Mouse (Mus musculus) embryonic facial prominence, embryonic 15.5 days (tissue): ENCODE measurements around the gene Ngp. TPM values are rescaled to one million over a fixed set of nuclear protein-coding genes. Genes with fewer than 3 reads are reported as not detected.
"Not testable (repeated sequence)": the region's sequence is repeated elsewhere in the genome, so short reads cannot be mapped to it uniquely, and the experiment has no call there.

Source experiments
- ATAC-seq: fragments of 200-750 bp; cut with Nextera tagmentation; 2 replicates; pipeline ENCODE4 v1.8.0; 2017; ENCODE audit warnings: low read depth, moderate TSS enrichment; ENCODE audit not compliant: insufficient number of reproducible peaks, low FRiP score, low TSS enrichment
- H3K27ac ChIP-seq: fragments of 300-500 bp; sonication (generic); replicated peaks from 2 replicates; pipeline ENCODE4 v1.5.1; 2015; ENCODE audit warnings: mild to moderate bottlenecking, inconsistent platforms
- H3K27me3 ChIP-seq: fragments of 300-500 bp; sonication (generic); 2 replicates; pipeline ENCODE4 v1.6.1; 2015; ENCODE audit warnings: inconsistent platforms
- H3K36me3 ChIP-seq: fragments of 300-500 bp; sonication (generic); 2 replicates; pipeline ENCODE4 v1.6.1; 2015; ENCODE audit warnings: mild to moderate bottlenecking, inconsistent platforms
- H3K4me1 ChIP-seq: fragments of 300-500 bp; sonication (generic); 2 replicates; pipeline ENCODE4 v1.6.1; 2015; ENCODE audit warnings: inconsistent platforms
- H3K4me2 ChIP-seq: fragments of 300-500 bp; sonication (generic); replicated peaks from 2 replicates; pipeline ENCODE4 v1.6.1; 2015; ENCODE audit warnings: mild to moderate bottlenecking, inconsistent platforms
- H3K4me3 ChIP-seq: fragments of 300-500 bp; sonication (generic); replicated peaks from 2 replicates; pipeline ENCODE4 v1.5.1; 2015; ENCODE audit warnings: mild to moderate bottlenecking, inconsistent platforms
- H3K9ac ChIP-seq: fragments of 300-500 bp; sonication (generic); 2 replicates; pipeline ENCODE4 v1.6.1; 2015; ENCODE audit warnings: inconsistent platforms
- H3K9me3 ChIP-seq: fragments of 300-500 bp; sonication (generic); replicated peaks from 2 replicates; pipeline ENCODE4 v1.6.1; 2016; ENCODE audit warnings: inconsistent platforms
- WGBS: fragments of 180-500 bp; shearing (Covaris S2); methylation state at CpG from one replicate; pipeline ENCODE4 v1.1.7; 2015; 5-methylcytosine and 5-hydroxymethylcytosine counted together
- polyA plus RNA-seq: library from polyadenylated mRNA; unstranded; fragments of >200 nt; fragmentation: Nextera tagmentation; extraction: Ambion mirVana; gene quantifications from 2 replicates; pipeline ENCODE4 v1.2.1, GENCODE M21; 2015

The Ngp gene
- polyA plus RNA-seq, result 4.4 and 5.1 TPM in 2 replicates

- ATAC-seq, result no peak
- H3K9me3 ChIP-seq, result no peaks in the 10 kb centered on the region
- no peak within 1 kb of the TSS for H3K27ac ChIP-seq
- H3K4me3 ChIP-seq, result no peak within 1 kb of the TSS
- no peaks in the 10 kb centered on the region for H3K36me3 ChIP-seq
- no peak within 1 kb of the TSS for H3K9ac ChIP-seq
- H3K4me2 ChIP-seq, result no peak within 1 kb of the TSS
- H3K27me3 ChIP-seq, result no peaks in the 10 kb centered on the region
- 86% methylated on average over 12 of the region's 12 CpGs for WGBS
- no peaks in the 10 kb centered on the region for H3K4me1 ChIP-seq
These were observed at the start of gene Ngp for GRCm38 (mm10) chr9:110419511-110420112. Gene Ngp, plus strand, starts transcription at chr9:110419747.

- WGBS, result 88% methylated on average over 3 of the region's 3 CpGs
- H3K36me3 ChIP-seq, result peaks cover 30% of the 10 kb centered on the region
- no peaks in the 10 kb centered on the region for H3K27me3 ChIP-seq
- H3K27ac ChIP-seq, result no peak overlapping the region
- H3K4me3 ChIP-seq, result no peak overlapping the region
- H3K4me2 ChIP-seq, result no peak overlapping the region
- no peaks in the 10 kb centered on the region for H3K9me3 ChIP-seq
- ATAC-seq, result no peak
- H3K4me1 ChIP-seq, result no peaks in the 10 kb centered on the region
- no peak overlapping the region for H3K9ac ChIP-seq
These were observed 49.7 kb upstream of the Ngp start for GRCm38 (mm10) chr9:110369860-110370259.

GRCm38 (mm10) chr9:110373871-110374270 lies 45.7 kb upstream of the Ngp start:
- WGBS, result 93% methylated on average over 13 of the region's 13 CpGs
- Histone ChIP-seq H3K4me1 (no peaks in the 10 kb centered on the region), H3K9me3 (no peaks in the 10 kb centered on the region), H3K27me3 (no peaks in the 10 kb centered on the region), H3K36me3 (peaks cover 61% of the 10 kb centered on the region), H3K27ac (no peak overlapping the region), H3K4me2 (no peak overlapping the region), H3K9ac (no peak overlapping the region), H3K4me3 (no peak overlapping the region)
- ATAC-seq, result no peak

- H3K4me2 ChIP-seq, result no peak overlapping the region
- H3K36me3 ChIP-seq, result peaks cover 72% of the 10 kb centered on the region
- ATAC-seq, result no peak
- H3K27me3 ChIP-seq, result no peaks in the 10 kb centered on the region
- no peaks in the 10 kb centered on the region; the same call in 1 of the 2 replicates for H3K4me1 ChIP-seq
- H3K9me3 ChIP-seq, result no peaks in the 10 kb centered on the region
- 94% methylated on average over 3 of the region's 3 CpGs for WGBS
- H3K27ac ChIP-seq, result no peak overlapping the region
- H3K4me3 ChIP-seq, result no peak overlapping the region
- H3K9ac ChIP-seq, result no peak overlapping the region
These were observed 43.9 kb upstream of the Ngp start for GRCm38 (mm10) chr9:110375668-110376067.

GRCm38 (mm10) chr9:110377655-110378054 lies 41.9 kb upstream of the Ngp start:
- not testable (repeated sequence) for H3K4me1 ChIP-seq, ATAC-seq, H3K27me3 ChIP-seq, H3K27ac ChIP-seq, H3K9ac ChIP-seq, H3K4me3 ChIP-seq, H3K9me3 ChIP-seq, H3K4me2 ChIP-seq
- 85% methylated on average over 15 of the region's 15 CpGs for WGBS
- peaks cover 82% of the 10 kb centered on the region for H3K36me3 ChIP-seq

- no peak overlapping the region for H3K9ac ChIP-seq
- no peak overlapping the region for H3K4me3 ChIP-seq
- no peak overlapping the region for H3K27ac ChIP-seq
- peaks cover 82% of the 10 kb centered on the region for H3K36me3 ChIP-seq
- ATAC-seq, result no peak
- 92% methylated on average over 8 of the region's 8 CpGs for WGBS
- no peak overlapping the region for H3K4me2 ChIP-seq
- H3K9me3 ChIP-seq, result no peaks in the 10 kb centered on the region
- no peaks in the 10 kb centered on the region; the same call in 1 of the 2 replicates for H3K4me1 ChIP-seq
- H3K27me3 ChIP-seq, result no peaks in the 10 kb centered on the region
These were observed 40.2 kb upstream of the Ngp start for GRCm38 (mm10) chr9:110379361-110379760.

GRCm38 (mm10) chr9:110380662-110381061 lies 38.9 kb upstream of the Ngp start:
- no peaks in the 10 kb centered on the region for H3K9me3 ChIP-seq
- H3K9ac ChIP-seq, result no peak overlapping the region
- H3K4me2 ChIP-seq, result no peak overlapping the region
- 43% methylated on average over 21 of the region's 21 CpGs for WGBS
- no peak overlapping the region for H3K27ac ChIP-seq
- no peak overlapping the region for H3K4me3 ChIP-seq
- no peaks in the 10 kb centered on the region; the same call in 1 of the 2 replicates for H3K4me1 ChIP-seq
- ATAC-seq, result peak; percentile 29; the same call in 1 of the 2 replicates
- H3K27me3 ChIP-seq, result no peaks in the 10 kb centered on the region
- peaks cover 90% of the 10 kb centered on the region for H3K36me3 ChIP-seq

GRCm38 (mm10) chr9:110381292-110381691 lies 38.3 kb upstream of the Ngp start:
- no peak overlapping the region for H3K4me3 ChIP-seq
- H3K9ac ChIP-seq, result no peak overlapping the region
- no peaks in the 10 kb centered on the region for H3K9me3 ChIP-seq
- ATAC-seq, result no peak
- H3K27me3 ChIP-seq, result no peaks in the 10 kb centered on the region
- H3K36me3 ChIP-seq, result peaks cover 90% of the 10 kb centered on the region
- H3K4me2 ChIP-seq, result no peak overlapping the region
- no peak overlapping the region for H3K27ac ChIP-seq
- H3K4me1 ChIP-seq, result no peaks in the 10 kb centered on the region; the same call in 1 of the 2 replicates
- 79% methylated on average over 12 of the region's 12 CpGs for WGBS

GRCm38 (mm10) chr9:110384369-110384929 lies 35.1 kb upstream of the Ngp start:
- H3K4me3 ChIP-seq, result no peak overlapping the region
- H3K4me1 ChIP-seq, result no peaks in the 10 kb centered on the region; the same call in 1 of the 2 replicates
- WGBS, result 82% methylated on average over 7 of the region's 7 CpGs

GRCm38 (mm10) chr9:110388011-110388410 lies 31.5 kb upstream of the Ngp start:
- H3K4me2 ChIP-seq, result no peak overlapping the region
- no peak overlapping the region for H3K4me3 ChIP-seq
- H3K9me3 ChIP-seq, result no peaks in the 10 kb centered on the region
- H3K27me3 ChIP-seq, result no peaks in the 10 kb centered on the region
- H3K27ac ChIP-seq, result no peak overlapping the region
- no peak for ATAC-seq
- H3K36me3 ChIP-seq, result peaks cover 95% of the 10 kb centered on the region
- 86% methylated on average over 7 of the region's 7 CpGs for WGBS
- no peaks in the 10 kb centered on the region for H3K4me1 ChIP-seq
- no peak overlapping the region for H3K9ac ChIP-seq

More at GRCm38 (mm10) chr9:110384369-110384929, 35.1 kb upstream of the Ngp start:
- Histone ChIP-seq H3K36me3 (peaks cover 91% of the 10 kb centered on the region), H3K27me3 (no peaks in the 10 kb centered on the region), H3K9ac (no peak overlapping the region), H3K9me3 (no peaks in the 10 kb centered on the region), H3K27ac (no peak overlapping the region), H3K4me2 (no peak overlapping the region)
- ATAC-seq, result no peak

GRCm38 (mm10) chr9:110390843-110391242 lies 28.7 kb upstream of the Ngp start:
- WGBS, result 96% methylated on average over 3 of the region's 3 CpGs
- H3K36me3 ChIP-seq, result peaks cover 90% of the 10 kb centered on the region

GRCm38 (mm10) chr9:110393295-110393694 lies 26.3 kb upstream of the Ngp start:
- H3K36me3 ChIP-seq, result peaks cover 87% of the 10 kb centered on the region
- H3K27ac ChIP-seq, result no peak overlapping the region
- H3K4me3 ChIP-seq, result no peak overlapping the region
- H3K9ac ChIP-seq, result no peak overlapping the region
- H3K27me3 ChIP-seq, result no peaks in the 10 kb centered on the region
- H3K4me1 ChIP-seq, result no peaks in the 10 kb centered on the region
- no peak for ATAC-seq
- H3K9me3 ChIP-seq, result no peaks in the 10 kb centered on the region
- 91% methylated on average over 4 of the region's 4 CpGs for WGBS
- no peak overlapping the region for H3K4me2 ChIP-seq

More at GRCm38 (mm10) chr9:110390843-110391242, 28.7 kb upstream of the Ngp start:
- no peak for ATAC-seq
- H3K4me3 ChIP-seq, result no peak overlapping the region
- no peak overlapping the region for H3K4me2 ChIP-seq
- H3K4me1 ChIP-seq, result no peaks in the 10 kb centered on the region
- no peak overlapping the region for H3K9ac ChIP-seq
- no peaks in the 10 kb centered on the region for H3K9me3 ChIP-seq
- H3K27me3 ChIP-seq, result no peaks in the 10 kb centered on the region
- H3K27ac ChIP-seq, result no peak overlapping the region
